Mouse (Mus musculus): ENCODE data around the gene Akr1b3. TPM values are rescaled to one million over a fixed set of nuclear protein-coding genes. Genes with fewer than 3 reads are reported as not detected.
A peak's percentile ranks its signal among the peaks of the same experiment; 100 is the strongest.
"Not testable (repeated sequence)": the region's sequence is repeated elsewhere in the genome, so short reads cannot be mapped to it uniquely, and the experiment has no call there.

The Akr1b3 gene
- total RNA-seq, 2 experiments from 2014 or later = 152 to 165 TPM

GRCm38 (mm10) chr6:34334673-34335072 is 17.4 kb upstream of the Akr1b3 start:
- intact Hi-C loops (cut with DNase I) = no loop called here
- no peak for DNase-seq

- intact Hi-C loops (cut with DNase I); DNase-seq: not testable (repeated sequence)
Measured at GRCm38 (mm10) chr6:34331804-34332203, 14.5 kb upstream of the Akr1b3 start.

GRCm38 (mm10) chr6:34331379-34331778 is 14.1 kb upstream of the Akr1b3 start:
- intact Hi-C loops (cut with DNase I) = no loop called here
- DNase-seq = no peak

- intact Hi-C loops (cut with DNase I) = no loop called here
- DNase-seq = no peak
Measured at GRCm38 (mm10) chr6:34322121-34322520, 4.8 kb upstream of the Akr1b3 start.

GRCm38 (mm10) chr6:34318636-34319035 is 1.4 kb upstream of the Akr1b3 start:
- DNase-seq = no peak
- intact Hi-C loops (cut with DNase I) = no loop called here

- DNase-seq = no peak
- intact Hi-C loops (cut with DNase I) = no loop called here
Measured at GRCm38 (mm10) chr6:34318172-34318571, 894 bp upstream of the Akr1b3 start.

- intact Hi-C loops (cut with DNase I) = no loop called here
- DNase-seq = peak; percentile 36 to 45
Measured at GRCm38 (mm10) chr6:34313921-34314320, 3.4 kb downstream of the Akr1b3 start.

GRCm38 (mm10) chr6:34313386-34313785 is 3.9 kb downstream of the Akr1b3 start:
- intact Hi-C loops (cut with DNase I) = no loop called here
- no peak for DNase-seq

- DNase-seq = no peak
- intact Hi-C loops (cut with DNase I) = no loop called here
Measured at GRCm38 (mm10) chr6:34310023-34310595, 7.2 kb downstream of the Akr1b3 start.

GRCm38 (mm10) chr6:34309526-34309925 is 7.8 kb downstream of the Akr1b3 start:
- DNase-seq = no peak

GRCm38 (mm10) chr6:34306797-34307196 is 10.5 kb downstream of the Akr1b3 start:
- no peak for DNase-seq
- intact Hi-C loops (cut with DNase I) = no loop called here

More at GRCm38 (mm10) chr6:34309526-34309925, 7.8 kb downstream of the Akr1b3 start:
- intact Hi-C loops (cut with DNase I) = no loop called here

GRCm38 (mm10) chr6:34304675-34305241 is 12.5 kb downstream of the Akr1b3 start:
- intact Hi-C loops (cut with DNase I) = no loop called here
- DNase-seq = peak; percentile 16 to 37

- intact Hi-C loops (cut with DNase I) = loop anchor here (10.0 kb wide), 1 partner anchor 468 kb away; no protein-coding TSS in a partner anchor
- DNase-seq = no peak
Measured at GRCm38 (mm10) chr6:34297055-34297454, 20.2 kb downstream of the Akr1b3 start.

- no peak for DNase-seq
- intact Hi-C loops (cut with DNase I) = loop anchor here (10.0 kb wide), 1 partner anchor 469 kb away; no protein-coding TSS in a partner anchor
Measured at GRCm38 (mm10) chr6:34295437-34295836, 21.8 kb downstream of the Akr1b3 start.

- intact Hi-C loops (cut with DNase I) = loop anchor here (1.0 to 10.0 kb wide), 3 partner anchors 53 to 472 kb away; no protein-coding TSS in a partner anchor
- peak; percentile 63 to 71 for DNase-seq
Measured at GRCm38 (mm10) chr6:34292882-34293487, 24.3 kb downstream of the Akr1b3 start.

- intact Hi-C loops (cut with DNase I) = loop anchor here (5.0 to 10.0 kb wide), 2 partner anchors 155 to 472 kb away; no protein-coding TSS in a partner anchor
Measured at GRCm38 (mm10) chr6:34292196-34292881, 24.9 kb downstream of the Akr1b3 start.

GRCm38 (mm10) chr6:34290681-34291080 is 26.6 kb downstream of the Akr1b3 start:
- DNase-seq = no peak
- intact Hi-C loops (cut with DNase I) = loop anchor here (5.0 to 10.0 kb wide), 2 partner anchors 157 to 474 kb away; no protein-coding TSS in a partner anchor

More at GRCm38 (mm10) chr6:34292196-34292881, 24.9 kb downstream of the Akr1b3 start:
- DNase-seq = no peak

GRCm38 (mm10) chr6:34290091-34290490 is 27.2 kb downstream of the Akr1b3 start:
- intact Hi-C loops (cut with DNase I) = loop anchor here (5.0 to 10.0 kb wide), 2 partner anchors 157 to 475 kb away; no protein-coding TSS in a partner anchor
- no peak for DNase-seq

- peak; percentile 45 to 60 for DNase-seq
- intact Hi-C loops (cut with DNase I) = no loop called here
Measured at GRCm38 (mm10) chr6:34288098-34288497, 29.2 kb downstream of the Akr1b3 start.

GRCm38 (mm10) chr6:34286841-34287240 is 30.4 kb downstream of the Akr1b3 start:
- no peak for DNase-seq
- intact Hi-C loops (cut with DNase I) = no loop called here

- intact Hi-C loops (cut with DNase I) = loop anchor here (5.0 kb wide), 1 partner anchor 76 kb away; no protein-coding TSS in a partner anchor
- DNase-seq = no peak
Measured at GRCm38 (mm10) chr6:34278385-34278784, 38.9 kb downstream of the Akr1b3 start.

All from gastrocnemius, postnatal 36 days (tissue).